Mouse (Mus musculus): ENCODE measurements around the gene Nelfe.
"Not testable (repeated sequence)": the region's sequence is repeated elsewhere in the genome, so short reads cannot be mapped to it uniquely, and the experiment has no call there.

Nelfe gene

GRCm38 (mm10) chr17:34849722-34850516 lies at the start of gene Nelfe, which contains the start of gene Skiv2l:
Gene Nelfe (plus strand): TSS chr17:34850391.
Gene Skiv2l (minus strand): TSS chr17:34850210.
- DNase-seq: peak; percentile 98

DNA sequence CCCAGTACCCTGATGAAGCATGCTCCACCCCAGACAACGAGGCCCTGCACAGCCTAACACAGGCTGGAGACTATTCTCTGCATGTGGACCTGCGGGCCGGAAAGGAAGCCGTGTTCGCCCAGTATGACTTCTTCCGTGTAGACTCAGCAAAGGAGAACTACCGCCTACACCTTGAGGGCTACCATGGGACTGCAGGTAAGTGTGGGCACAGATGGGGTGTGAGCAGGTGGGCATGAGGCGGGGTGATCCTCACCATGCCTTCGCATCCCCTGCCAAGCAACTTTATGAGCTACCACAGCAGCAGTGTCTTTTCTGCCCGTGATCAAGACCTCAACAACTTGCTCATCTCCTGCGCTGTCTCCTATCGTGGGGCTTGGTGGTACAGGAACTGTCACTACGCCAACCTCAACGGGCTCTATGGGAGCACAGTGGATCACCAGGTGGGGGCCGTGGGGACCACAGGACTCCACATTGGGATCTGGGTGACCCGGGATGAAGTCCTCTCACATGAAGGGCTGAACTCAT lies 49.3 kb upstream of the Nelfe start:
- DNase-seq: not testable (repeated sequence)

- DNase-seq: not testable (repeated sequence)
Observed at GRCm38 (mm10) chr17:34802756-34803155, 47.4 kb upstream of the Nelfe start.

GRCm38 (mm10) chr17:34803367-34803766 lies 46.8 kb upstream of the Nelfe start:
- not testable (repeated sequence) for DNase-seq

GRCm38 (mm10) chr17:34804301-34804700 lies 45.9 kb upstream of the Nelfe start, which contains the start of gene Cyp21a1:
Gene Cyp21a1 (minus strand): TSS chr17:34804561.
- DNase-seq: not testable (repeated sequence)

GRCm38 (mm10) chr17:34804871-34805562 lies 45.2 kb upstream of the Nelfe start:
- no peak for DNase-seq

DNA sequence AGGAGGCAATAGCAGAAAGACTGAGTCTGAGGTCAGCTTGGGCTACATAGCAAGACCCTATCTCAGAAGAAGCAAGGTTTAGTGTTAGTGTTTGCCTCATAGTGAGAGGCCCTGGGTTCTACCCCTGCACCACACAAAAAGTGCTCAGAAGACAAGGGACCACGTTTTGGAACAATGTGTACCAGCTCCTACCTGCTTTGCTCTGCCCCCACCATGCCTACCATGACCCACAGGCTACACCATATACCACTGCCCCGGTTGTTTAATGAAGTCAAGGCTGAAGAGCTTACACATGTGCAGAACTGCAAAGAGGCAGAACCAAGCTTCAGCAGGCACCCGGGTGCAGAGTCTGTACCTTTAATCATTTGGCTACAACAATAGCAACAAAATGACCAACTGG lies 43.0 kb upstream of the Nelfe start:
- no peak for DNase-seq

GRCm38 (mm10) chr17:34808599-34809205 lies 41.5 kb upstream of the Nelfe start:
- no peak for DNase-seq

GRCm38 (mm10) chr17:34810411-34810810 lies 39.8 kb upstream of the Nelfe start:
- DNase-seq: not testable (repeated sequence)

DNA sequence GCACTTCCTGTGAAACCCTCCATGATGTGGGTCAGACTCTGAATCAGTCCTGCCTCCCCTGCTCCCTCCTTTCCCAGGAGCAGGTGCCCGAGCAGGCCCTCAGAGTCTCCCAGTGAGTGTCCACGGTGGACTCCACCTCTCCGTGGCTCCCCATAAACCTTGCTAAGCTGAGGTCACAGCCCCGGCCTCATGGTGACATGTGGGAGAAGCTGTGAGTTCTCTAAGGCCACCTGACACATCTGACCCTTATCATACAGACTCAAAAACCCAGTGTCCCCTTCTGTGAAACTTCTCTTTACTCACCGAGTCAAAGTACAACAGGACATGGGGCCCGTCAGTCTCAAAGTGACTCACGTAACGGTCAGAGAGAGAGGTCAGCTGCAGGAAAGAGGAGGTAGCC lies 39.4 kb upstream of the Nelfe start:
- not testable (repeated sequence) for DNase-seq

DNA sequence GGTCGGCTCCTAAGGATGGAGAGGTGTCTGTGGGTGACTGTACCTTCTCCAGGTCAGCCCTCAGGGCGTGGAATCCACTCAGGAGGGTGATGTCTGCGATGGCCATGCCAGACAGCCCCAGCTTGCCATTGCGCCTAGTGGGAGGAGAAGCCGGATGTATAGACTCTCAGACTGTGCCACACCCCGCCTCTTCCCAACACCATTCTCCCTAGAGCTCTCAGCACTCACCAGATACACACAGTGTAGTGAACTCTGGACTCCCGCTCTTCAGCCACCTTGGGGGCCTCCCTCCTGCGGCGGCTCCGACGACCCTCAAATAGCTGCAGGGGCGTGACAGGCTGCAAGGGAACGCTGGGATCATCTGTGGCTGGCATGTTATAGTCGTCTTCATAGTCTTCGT lies 38.9 kb upstream of the Nelfe start:
- DNase-seq: no peak

GRCm38 (mm10) chr17:34813747-34814146 lies 36.4 kb upstream of the Nelfe start:
- peak; percentile 24 to 59 for DNase-seq

GRCm38 (mm10) chr17:34814818-34815370 lies 35.3 kb upstream of the Nelfe start:
- no peak for DNase-seq

DNA sequence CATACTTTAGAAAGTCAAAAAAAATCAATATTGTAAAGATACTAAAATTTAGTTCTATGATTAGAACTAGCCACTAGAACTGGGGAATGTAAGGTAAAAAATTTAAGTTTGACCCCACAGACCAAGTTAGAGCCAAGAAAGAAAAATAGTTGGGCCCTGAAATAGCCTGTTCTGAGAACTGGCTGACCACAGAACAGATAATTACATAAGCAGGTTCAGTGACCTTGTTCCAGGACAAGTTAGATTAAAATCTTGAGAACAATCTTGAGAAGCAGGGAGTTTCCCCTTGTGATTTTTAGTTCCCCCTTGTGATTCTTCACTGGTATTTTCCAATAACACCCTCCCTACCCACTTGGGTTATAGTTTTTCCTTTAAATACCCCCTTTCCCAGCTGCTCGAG lies 19.4 kb upstream of the Nelfe start:
- not testable (repeated sequence) for DNase-seq

GRCm38 (mm10) chr17:34836155-34836855 lies 13.9 kb upstream of the Nelfe start:
- DNase-seq: no peak

GRCm38 (mm10) chr17:34836856-34837221 lies 13.4 kb upstream of the Nelfe start, which contains the start of the genes Stk19 and Dxo:
Gene Stk19 (minus strand): TSS chr17:34836945.
Gene Dxo (plus strand): TSS chr17:34837019.
- peak; percentile 95 to 96 for DNase-seq

DNA sequence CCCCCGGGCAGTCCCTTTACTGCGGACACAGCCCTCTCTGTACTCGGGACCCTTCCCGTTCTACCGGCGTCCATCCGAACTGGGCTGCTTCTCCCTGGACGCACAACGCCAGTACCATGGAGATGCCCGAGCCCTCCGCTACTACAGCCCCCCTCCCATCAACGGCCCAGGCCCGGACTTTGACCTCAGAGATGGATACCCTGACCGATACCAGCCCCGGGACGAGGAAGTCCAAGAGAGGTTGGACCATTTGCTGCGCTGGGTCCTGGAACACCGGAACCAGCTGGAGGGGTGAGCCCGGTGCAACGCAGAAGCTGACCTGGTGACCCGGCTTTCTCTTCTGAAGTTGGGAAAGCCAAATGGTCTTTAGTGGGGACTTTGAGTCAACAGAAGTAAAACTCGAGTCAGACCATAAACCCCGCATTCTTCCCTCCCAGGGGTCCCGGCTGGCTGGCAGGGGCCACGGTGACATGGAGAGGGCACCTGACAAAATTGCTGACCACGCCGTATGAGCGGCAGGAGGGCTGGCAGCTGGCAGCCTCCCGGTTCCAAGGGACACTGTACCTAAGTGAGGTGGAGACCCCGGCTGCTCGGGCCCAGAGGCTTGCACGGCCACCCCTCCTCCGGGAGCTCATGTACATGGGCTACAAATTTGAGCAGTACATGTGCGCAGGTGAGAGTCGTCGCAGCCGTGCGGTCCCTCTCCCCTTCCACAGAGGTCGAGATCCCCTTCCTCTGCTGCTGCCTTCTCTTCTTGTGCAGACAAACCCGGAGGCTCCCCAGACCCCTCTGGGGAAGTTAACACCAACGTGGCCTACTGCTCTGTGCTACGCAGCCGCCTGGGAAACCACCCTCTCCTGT lies 12.5 kb upstream of the Nelfe start:
- DNase-seq: peak; percentile 30 to 34

DNA sequence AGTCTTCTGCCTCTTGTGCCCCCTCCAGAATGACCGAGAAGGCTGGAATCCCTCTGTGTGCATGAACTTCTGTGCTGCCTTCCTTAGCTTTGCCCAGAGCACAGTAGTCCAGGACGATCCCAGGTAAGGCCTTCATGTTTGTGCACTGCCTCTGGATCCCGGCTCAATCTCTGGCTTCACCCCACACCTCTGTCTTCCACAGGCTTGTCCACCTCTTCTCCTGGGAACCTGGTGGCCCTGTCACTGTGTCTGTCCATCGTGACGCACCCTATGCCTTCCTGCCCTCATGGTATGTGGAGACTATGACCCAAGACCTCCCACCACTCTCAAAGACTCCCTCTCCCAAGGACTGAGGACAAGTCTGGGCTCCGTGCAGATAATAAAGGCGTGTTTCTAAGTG lies 11.4 kb upstream of the Nelfe start:
- no peak for DNase-seq

DNA sequence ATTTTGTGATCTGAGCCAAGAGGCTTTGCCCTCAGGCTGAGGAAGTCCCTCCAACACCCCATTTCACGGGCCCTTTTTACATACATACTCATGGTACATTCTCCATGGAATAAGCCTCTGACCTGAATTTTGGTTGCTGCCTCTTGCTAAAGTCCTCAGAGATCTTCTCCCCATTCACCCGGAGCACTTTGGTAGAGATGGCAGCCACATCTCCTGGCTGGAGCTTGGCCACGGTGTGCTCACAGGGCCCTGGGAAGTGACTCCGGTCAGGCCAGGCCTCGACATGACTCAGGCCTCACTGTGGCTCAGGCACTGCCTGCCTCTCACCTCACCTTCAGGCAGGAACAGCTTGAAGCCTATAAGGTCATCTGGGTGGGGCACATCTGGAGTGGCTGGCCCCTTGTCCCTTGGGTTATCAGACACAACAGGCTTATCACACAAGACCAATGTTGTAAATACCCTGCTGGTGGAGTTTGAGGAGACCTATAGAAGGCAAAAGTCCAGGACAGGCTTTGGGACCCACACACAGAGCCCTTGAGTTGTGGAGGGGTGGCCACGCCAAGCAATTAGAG lies 9.4 kb upstream of the Nelfe start:
- no peak for DNase-seq

DNA sequence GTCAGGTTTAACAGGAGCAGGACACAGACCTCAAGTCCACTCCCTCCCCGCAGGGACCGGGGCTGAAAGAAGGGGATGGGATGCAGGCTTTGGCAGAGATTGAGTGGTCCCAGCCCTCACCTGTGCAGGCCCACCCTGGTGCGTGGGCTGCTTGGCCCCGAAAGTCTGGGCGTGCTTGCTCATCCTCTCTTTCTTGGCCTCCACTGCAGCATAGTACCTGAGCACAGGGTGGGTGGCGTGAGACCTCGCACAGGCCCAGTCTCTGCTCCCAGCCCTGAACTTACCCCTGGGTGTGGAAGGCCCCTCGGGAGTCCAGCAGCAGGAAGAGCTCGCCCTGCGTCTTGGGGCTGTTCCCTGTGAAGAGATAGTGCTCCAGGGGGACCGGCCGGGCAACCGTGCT lies 5.3 kb upstream of the Nelfe start:
- DNase-seq: no peak

- no peak for DNase-seq
Observed at GRCm38 (mm10) chr17:34847192-34847591, 3.0 kb upstream of the Nelfe start.

All from cerebellum, adult 18-20 months (tissue).